Mouse (Mus musculus) heart, embryonic 16.5 days (tissue): ENCODE data around the gene Sdhd. TPM values are rescaled to one million over a fixed set of nuclear protein-coding genes. Genes with fewer than 3 reads are reported as not detected.
"Not testable (repeated sequence)": the region's sequence is repeated elsewhere in the genome, so short reads cannot be mapped to it uniquely, and the experiment has no call there.

Experiments used
- ATAC-seq: fragments of 200-750 bp; cut with Nextera tagmentation; replicated peaks from 2 replicates; pipeline ENCODE4 v1.8.0; 2017; ENCODE audit warnings: moderate number of reproducible peaks; ENCODE audit not compliant: insufficient read depth, low FRiP score; ENCODE audit errors: extremely low read depth
- H3K27ac ChIP-seq: fragments of 300-500 bp; sonication (generic); 2 replicates; pipeline ENCODE4 v1.5.1; 2014; ENCODE audit warnings: mild to moderate bottlenecking, low read length, control low read depth, moderate library complexity
- H3K27me3 ChIP-seq: fragments of 300-500 bp; sonication (generic); 2 replicates; pipeline ENCODE4 v1.6.1; 2014; ENCODE audit warnings: low read length, mixed read lengths; ENCODE audit not compliant: control insufficient read depth, insufficient read depth
- H3K36me3 ChIP-seq: fragments of 300-500 bp; sonication (generic); 2 replicates; pipeline ENCODE4 v1.6.1; 2014; ENCODE audit not compliant: control insufficient read depth, insufficient read depth
- H3K4me1 ChIP-seq: fragments of 300-500 bp; sonication (generic); 2 replicates; pipeline ENCODE4 v1.6.1; 2014; ENCODE audit warnings: low read length, mixed read lengths; ENCODE audit not compliant: control insufficient read depth, insufficient read depth
- H3K4me2 ChIP-seq: fragments of 300-500 bp; sonication (generic); 2 replicates; pipeline ENCODE4 v1.6.1; 2014; ENCODE audit warnings: low read depth, mild to moderate bottlenecking, control low read depth, low read length
- H3K4me3 ChIP-seq: fragments of 300-500 bp; sonication (generic); 2 replicates; pipeline ENCODE4 v1.5.1; 2014; ENCODE audit warnings: mild to moderate bottlenecking, control low read depth, low read length
- H3K9ac ChIP-seq: fragments of 300-500 bp; sonication (generic); 2 replicates; pipeline ENCODE4 v1.6.1; 2014; ENCODE audit warnings: low read length, control low read depth
- H3K9me3 ChIP-seq: fragments of 300-500 bp; sonication (generic); replicated peaks from 2 replicates; pipeline ENCODE4 v1.6.1; 2016; ENCODE audit warnings: low read length; ENCODE audit not compliant: control insufficient read depth
- WGBS: fragments of 180-500 bp; shearing (Covaris S2); extraction: QIAGEN DNeasy Blood & Tissue Kit; methylation state at CpG from one replicate; pipeline ENCODE4 v1.1.7; 2014; 5-methylcytosine and 5-hydroxymethylcytosine counted together
- polyA plus RNA-seq: library from polyadenylated mRNA; unstranded; fragments of >200 nt; fragmentation: Nextera tagmentation; extraction: Ambion mirVana; gene quantifications from 2 replicates; pipeline ENCODE4 v1.2.1, GENCODE M21; 2015

The Sdhd gene
- polyA plus RNA-seq: 852 and 860 TPM in 2 replicates

DNA sequence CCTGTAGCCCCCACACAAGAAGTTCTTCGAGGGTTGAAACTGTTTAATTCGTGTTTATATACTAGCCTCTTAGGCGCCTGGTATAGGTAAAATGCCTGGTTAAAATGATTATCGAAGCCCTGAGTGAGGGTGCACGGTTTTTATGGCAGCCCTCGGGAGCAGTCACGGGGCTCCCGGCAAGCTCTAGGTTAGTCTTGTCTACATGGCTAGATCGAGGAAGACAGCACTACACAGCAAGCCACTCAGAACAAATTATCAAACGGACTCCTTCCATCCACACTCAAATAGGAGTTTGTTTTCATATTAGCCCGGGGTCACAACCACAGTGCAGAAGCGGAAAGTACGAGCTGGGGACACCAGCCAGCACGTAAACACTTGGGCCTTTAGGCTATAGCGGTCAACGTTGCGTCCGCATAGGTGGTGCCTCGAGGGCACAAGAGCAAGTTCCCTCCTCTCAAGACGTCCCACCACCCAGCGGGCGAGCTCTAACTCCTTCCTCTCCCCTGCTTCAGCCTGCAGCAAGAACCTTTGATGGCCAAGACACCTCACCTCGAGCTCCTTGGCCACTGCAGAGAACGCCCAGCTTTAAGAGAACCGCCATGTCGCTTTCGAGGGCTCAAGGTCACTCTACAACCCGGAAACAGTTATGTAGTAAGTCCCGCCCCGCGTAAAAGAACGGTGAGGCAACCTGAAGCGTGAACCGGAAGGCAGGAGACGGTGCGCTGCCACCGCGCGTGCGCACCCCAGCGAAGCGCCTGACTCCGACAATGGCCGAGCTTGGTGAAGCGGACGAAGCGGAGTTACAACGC lies at the start of gene Sdhd, which contains the start of gene Timm8b:
Gene Sdhd, minus strand, starts transcription at position 624 of the 809 bp plus-strand sequence.
Gene Timm8b, plus strand, starts transcription at position 722 of the 809 bp plus-strand sequence.
- Histone ChIP-seq H3K4me2 (peak within 1 kb of the TSS; percentile 86), H3K9me3 (no peaks in the 10 kb centered on the region), H3K27me3 (no peaks in the 10 kb centered on the region), H3K4me3 (peak within 1 kb of the TSS; percentile 97), H3K27ac (peak within 1 kb of the TSS; percentile 95), H3K9ac (peak within 1 kb of the TSS; percentile 97), H3K4me1 (peaks cover 22% of the 10 kb centered on the region), H3K36me3 (peaks cover 23% of the 10 kb centered on the region)
- under 1% methylated on average over 48 of the region's 48 CpGs for WGBS
- peak; percentile 98 for ATAC-seq

DNA sequence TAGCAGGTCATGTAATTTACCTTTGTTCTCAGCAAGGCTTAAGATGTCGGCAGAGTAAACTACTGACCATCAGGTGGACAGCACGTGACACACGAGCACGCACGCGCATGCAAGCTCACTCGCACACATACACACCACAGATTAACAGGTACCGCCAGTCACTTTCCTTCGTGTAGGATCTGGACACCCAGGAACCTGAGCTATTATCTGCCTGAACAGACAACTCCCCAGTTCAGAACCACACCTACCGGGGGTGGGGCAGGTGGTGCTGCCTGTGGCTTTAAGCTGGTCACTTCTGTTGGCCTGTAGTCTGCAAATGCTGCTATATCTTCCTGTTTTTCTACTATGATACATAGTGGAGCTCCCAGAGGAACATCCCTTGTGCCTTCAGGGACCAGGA lies 46.9 kb upstream of the Sdhd start:
- WGBS: 93% methylated on average over 10 of the region's 10 CpGs
- ATAC-seq: no peak

DNA sequence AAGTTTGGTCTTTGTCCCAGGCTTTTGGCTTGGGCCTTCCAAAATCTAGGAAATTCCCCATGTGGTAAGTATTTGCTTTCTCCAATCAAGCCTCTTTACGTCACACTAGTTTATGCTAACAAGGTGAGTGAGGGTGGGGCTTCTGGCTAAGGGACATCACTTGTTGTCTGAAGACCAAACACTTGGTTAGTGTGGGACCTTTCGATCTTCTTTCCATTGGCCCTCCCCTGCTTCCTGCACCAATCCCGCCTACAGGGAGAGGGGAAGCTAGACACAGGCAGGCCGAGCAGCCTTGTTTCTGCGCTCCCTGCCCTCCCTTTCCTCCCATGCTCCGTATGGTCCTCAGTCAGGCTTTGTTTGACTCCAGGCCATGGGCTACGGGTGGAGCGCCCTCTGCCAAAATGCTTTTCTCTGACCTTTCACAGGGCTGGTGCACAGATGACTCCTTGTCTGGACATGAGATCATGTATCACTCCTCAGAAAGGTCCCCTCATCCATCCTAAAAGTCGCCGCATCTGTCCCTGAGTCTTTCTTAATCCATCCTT lies 43.3 kb upstream of the Sdhd start:
- Histone ChIP-seq H3K27me3 (no peaks in the 10 kb centered on the region), H3K9me3 (no peaks in the 10 kb centered on the region), H3K36me3 (peaks cover 78% of the 10 kb centered on the region), H3K27ac (no peak overlapping the region), H3K4me2 (no peak overlapping the region), H3K9ac (no peak overlapping the region), H3K4me1 (no peaks in the 10 kb centered on the region), H3K4me3 (no peak overlapping the region)
- 75% methylated on average over 10 of the region's 10 CpGs for WGBS
- ATAC-seq: no peak

More for the DNA sequence above, 46.9 kb upstream of the Sdhd start:
- H3K4me1 ChIP-seq: no peaks in the 10 kb centered on the region
- no peak overlapping the region for H3K4me3 ChIP-seq
- no peak overlapping the region for H3K27ac ChIP-seq
- no peaks in the 10 kb centered on the region for H3K27me3 ChIP-seq
- peaks cover 66% of the 10 kb centered on the region for H3K36me3 ChIP-seq
- H3K9ac ChIP-seq: no peak overlapping the region
- no peaks in the 10 kb centered on the region for H3K9me3 ChIP-seq
- H3K4me2 ChIP-seq: no peak overlapping the region

DNA sequence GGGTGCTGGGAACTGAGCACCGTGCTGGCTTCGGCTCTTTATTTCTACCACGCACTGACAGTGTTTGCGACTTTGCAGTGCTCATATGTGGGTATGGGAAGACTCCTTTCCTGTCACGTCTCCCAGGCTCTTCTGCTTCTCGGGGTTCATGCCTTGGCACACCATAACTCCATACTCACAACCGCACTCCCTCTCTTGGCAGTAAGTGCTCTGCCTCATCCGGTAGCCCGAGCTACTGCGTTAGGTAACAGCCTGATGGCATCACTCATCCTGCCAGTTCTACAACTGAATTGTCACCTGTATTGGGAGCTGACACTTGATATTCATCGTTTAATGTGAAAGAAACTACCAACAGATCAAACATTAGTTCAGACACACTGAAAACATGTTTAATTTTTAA lies 30.7 kb upstream of the Sdhd start:
- Histone ChIP-seq H3K4me3 (no peak overlapping the region), H3K4me1 (no peaks in the 10 kb centered on the region), H3K9me3 (no peaks in the 10 kb centered on the region), H3K27ac (no peak overlapping the region), H3K27me3 (no peaks in the 10 kb centered on the region), H3K4me2 (no peak overlapping the region), H3K36me3 (peaks cover 33% of the 10 kb centered on the region), H3K9ac (no peak overlapping the region)
- no peak for ATAC-seq
- WGBS: 96% methylated on average over 11 of the region's 11 CpGs

DNA sequence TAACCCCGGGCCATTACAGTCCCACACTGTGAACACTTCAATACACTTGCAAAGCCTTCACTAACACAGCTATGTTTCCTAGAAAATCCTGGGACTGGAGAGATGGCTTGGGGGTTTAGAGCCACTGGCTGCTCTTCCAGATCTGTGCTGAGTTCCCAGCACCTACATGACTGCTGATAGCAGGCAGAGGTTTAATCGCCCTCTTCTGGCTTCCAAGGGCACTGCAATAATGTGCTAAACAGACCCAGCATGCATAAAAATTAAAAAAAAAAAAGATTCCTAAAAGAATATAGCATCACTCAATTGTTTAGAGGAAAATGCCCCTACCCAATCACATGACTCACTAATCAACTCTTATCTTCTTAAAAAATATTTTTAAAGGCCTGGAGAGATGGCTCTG lies 29.4 kb upstream of the Sdhd start:
- WGBS: 53% methylated on average over 2 of the region's 2 CpGs
- Histone ChIP-seq H3K36me3 (peaks cover 31% of the 10 kb centered on the region), H3K27ac (no peak overlapping the region), H3K4me3 (no peak overlapping the region), H3K9ac (no peak overlapping the region), H3K27me3 (no peaks in the 10 kb centered on the region), H3K4me1 (no peaks in the 10 kb centered on the region), H3K9me3 (no peaks in the 10 kb centered on the region), H3K4me2 (no peak overlapping the region)
- ATAC-seq: no peak

DNA sequence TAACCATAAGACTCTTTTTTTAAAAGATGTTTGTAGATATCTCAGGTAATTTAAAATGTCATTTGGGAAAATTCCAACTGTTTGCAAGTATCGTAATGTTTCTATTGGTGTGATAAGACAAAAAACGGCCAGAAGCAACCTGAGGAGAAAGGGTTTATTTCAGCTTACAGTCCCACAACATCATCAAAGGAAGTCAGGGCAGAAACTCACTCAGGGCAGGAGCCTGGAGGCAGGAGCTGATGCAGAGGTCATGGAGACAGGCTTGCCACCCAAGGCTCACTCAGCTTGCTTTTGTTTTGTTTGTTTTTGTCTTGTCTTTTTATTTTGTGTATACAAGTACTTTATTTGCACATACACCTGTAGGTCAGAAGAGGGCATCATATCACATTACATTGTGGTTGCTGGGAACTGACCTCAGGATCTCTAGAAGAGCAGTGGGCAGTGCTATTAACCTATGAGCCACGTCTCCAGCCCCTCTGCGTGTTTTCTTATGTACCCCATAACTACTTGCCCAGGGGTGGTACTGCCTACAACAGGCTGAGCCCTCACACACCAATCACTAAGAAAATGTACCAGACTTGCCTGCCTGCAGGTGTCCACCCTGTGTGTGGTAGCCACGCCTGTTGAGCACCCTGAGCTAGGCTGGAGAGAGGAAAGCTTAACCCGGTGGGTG lies 28.5 kb upstream of the Sdhd start:
- no peak overlapping the region for H3K4me2 ChIP-seq
- no peaks in the 10 kb centered on the region for H3K27me3 ChIP-seq
- ATAC-seq: no peak
- H3K4me3 ChIP-seq: no peak overlapping the region
- WGBS: 81% methylated on average over 6 of the region's 6 CpGs
- no peaks in the 10 kb centered on the region for H3K4me1 ChIP-seq
- no peak overlapping the region for H3K9ac ChIP-seq
- H3K27ac ChIP-seq: no peak overlapping the region
- H3K9me3 ChIP-seq: no peaks in the 10 kb centered on the region
- H3K36me3 ChIP-seq: peaks cover 28% of the 10 kb centered on the region

DNA sequence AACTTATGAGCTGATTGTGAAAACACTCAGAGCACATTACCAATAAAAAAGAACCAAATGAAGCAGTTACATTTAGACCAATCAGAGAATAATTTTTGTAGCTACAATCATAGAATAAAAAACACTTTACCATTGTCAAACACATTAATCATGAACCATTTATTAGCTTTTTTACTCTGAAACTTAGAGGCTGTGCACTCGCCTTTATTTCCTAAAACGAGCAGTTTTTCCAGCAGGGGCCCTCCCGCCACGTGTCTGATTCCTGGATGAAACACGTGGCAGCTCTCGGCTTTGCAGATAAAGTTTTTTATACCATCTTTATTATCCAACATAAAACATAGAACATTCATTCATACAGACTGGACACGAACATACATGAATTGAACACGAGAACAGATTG lies 27.3 kb upstream of the Sdhd start:
- not testable (repeated sequence) for H3K27me3 ChIP-seq, H3K9ac ChIP-seq, H3K4me2 ChIP-seq, H3K9me3 ChIP-seq, ATAC-seq, H3K4me3 ChIP-seq, H3K4me1 ChIP-seq, H3K27ac ChIP-seq
- peaks cover 20% of the 10 kb centered on the region for H3K36me3 ChIP-seq
- WGBS: 87% methylated on average over 6 of the region's 8 CpGs

DNA sequence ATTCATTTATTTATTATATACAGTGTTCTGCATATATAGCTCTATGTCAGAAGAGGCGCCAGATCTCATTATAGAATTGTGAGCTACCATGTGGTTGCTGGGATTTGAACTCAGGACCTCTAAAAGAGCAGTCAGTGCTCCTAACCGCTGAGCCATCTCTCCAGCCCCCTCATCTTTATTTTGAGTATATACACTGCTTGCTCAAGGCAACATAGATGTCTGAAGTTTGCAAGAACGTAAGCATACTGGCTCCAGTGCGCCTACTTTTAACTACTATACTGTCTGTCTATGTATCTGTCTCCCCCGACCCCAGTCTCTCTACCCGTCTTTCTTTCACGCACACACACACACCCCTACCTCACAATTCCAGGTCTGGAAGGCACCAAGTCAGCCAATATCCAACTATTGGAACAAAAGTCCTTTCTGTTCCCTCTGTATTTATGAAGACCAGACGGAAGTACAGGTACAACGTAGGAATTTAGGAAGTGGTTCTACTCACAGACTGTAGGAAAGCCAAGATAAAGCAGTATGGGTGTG lies 14.2 kb upstream of the Sdhd start:
- peak overlapping the region; percentile 83 for H3K4me2 ChIP-seq
- H3K27ac ChIP-seq: no peak overlapping the region
- WGBS: 57% methylated on average over 9 of the region's 9 CpGs
- peaks cover 8% of the 10 kb centered on the region for H3K4me1 ChIP-seq
- H3K9me3 ChIP-seq: no peaks in the 10 kb centered on the region
- H3K4me3 ChIP-seq: peak overlapping the region; percentile 86
- ATAC-seq: no peak
- no peak overlapping the region for H3K9ac ChIP-seq
- peaks cover 21% of the 10 kb centered on the region for H3K36me3 ChIP-seq
- no peaks in the 10 kb centered on the region for H3K27me3 ChIP-seq
